Mouse (Mus musculus): ENCODE measurements around the gene Cpne1.
"Not testable (repeated sequence)": the region's sequence is repeated elsewhere in the genome, so short reads cannot be mapped to it uniquely, and the experiment has no call there.

Cpne1 gene

GRCm38 (mm10) chr2:156111358-156112079 is at the start of gene Cpne1, which contains the start of gene Rbm12:
Cpne1 (minus strand) TSS chr2:156111965.
Rbm12 (minus strand) TSS chr2:156111978.
- DNase-seq: peak; percentile 98

- no peak for DNase-seq
Measured at GRCm38 (mm10) chr2:156151538-156151937, 39.8 kb upstream of the Cpne1 start.

DNA sequence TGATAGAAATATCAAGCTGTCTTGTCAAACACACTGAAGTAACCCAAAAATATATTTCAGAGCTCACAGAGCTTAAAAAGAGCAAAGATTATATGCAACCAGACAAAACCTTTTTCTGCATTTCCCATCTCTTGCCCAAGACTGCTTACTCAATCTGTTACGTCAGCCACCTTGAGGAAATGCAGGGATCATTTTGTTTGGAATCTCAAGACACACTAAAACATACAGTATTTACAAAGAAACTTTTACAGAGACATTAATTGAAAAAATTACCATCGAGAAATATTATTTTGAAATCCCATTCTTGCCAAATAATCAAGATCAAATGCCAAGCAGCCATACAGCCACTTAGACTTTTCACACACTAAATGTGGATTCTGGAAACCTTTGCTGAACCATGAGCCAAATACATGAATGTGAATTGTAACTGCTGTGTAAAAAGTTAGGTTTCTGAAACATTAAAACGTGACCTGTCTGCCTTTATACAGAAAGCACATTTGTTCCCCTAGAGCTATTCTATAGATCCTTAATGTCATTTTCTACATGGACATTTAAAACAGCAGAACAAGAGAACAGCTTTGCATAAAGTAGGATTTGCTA is 35.7 kb upstream of the Cpne1 start:
- DNase-seq: no peak

GRCm38 (mm10) chr2:156146272-156146989 is 34.7 kb upstream of the Cpne1 start:
- no peak for DNase-seq

DNA sequence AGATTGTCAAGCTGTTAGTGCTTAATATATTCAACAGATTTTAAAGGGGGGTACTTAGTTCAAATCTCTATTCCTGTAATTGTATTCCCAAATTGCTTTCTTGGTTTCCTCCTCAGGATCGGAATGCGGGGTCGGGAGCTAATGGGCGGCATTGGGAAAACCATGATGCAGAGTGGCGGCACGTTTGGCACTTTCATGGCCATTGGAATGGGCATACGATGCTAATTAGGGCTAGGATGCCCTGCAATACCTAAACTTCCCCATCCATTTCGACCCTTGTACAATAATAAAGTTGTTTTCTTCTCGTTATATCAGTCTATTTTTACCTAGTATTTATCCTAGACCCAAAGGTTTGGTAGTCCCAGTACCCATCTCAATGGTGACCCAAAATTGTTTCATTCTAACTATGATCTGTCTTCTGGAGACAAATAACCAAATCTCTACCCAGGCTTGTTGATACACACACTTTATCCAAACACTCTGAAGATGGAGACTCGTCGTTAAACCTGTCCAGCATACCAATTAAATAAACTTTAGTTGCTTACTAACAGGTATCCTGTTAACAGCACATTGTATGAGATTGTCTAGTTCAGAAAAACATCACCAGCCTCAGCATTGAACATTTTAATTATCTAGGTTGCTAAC is 33.8 kb upstream of the Cpne1 start:
- no peak for DNase-seq

GRCm38 (mm10) chr2:156143953-156144724 is 32.4 kb upstream of the Cpne1 start, which contains the start of the genes Romo1 and Nfs1:
Romo1 (plus strand) TSS chr2:156144039.
Nfs1 (minus strand) TSS chr2:156144186.
- DNase-seq: peak; percentile 96

- DNase-seq: no peak
Measured at GRCm38 (mm10) chr2:156143367-156143766, 31.6 kb upstream of the Cpne1 start.

DNA sequence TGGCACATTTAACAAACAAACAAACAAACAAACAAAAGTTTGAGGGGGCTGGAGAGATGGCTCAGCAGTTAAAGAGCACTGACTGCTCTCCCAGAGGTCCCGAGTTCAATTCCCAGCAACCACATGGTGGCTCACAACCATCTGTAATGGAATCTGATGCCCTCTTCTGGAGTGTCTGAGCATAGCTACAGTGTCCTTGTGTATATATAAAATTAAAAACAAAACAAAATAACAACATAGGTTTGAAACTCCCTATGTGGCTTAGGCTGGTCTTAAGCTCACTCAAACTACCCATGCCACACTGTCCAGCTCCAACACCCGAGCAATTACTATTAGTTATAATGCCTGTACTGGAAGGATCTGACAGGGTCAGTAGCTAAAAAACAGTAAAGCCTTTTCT is 31.1 kb upstream of the Cpne1 start:
- no peak for DNase-seq

DNA sequence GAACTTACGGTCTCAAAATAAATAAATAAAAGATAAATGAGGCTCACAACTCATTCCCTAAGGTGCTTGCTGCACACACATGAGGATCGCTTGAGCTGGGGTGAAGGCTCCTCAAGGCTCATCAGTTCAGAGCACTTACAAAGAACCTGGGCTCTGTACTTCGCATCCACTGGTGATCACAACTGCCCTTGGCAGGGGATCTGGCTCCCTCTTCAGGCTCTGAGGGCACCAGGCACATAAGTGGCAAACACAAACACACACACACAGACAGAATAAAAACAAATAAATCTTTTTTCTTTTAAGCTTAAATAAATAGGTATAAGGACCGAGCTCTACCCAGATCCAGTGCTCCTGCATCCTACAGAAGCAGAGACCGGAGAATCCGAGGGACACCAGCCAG is 23.9 kb upstream of the Cpne1 start:
- peak; percentile 31 for DNase-seq

GRCm38 (mm10) chr2:156134161-156134560 is 22.4 kb upstream of the Cpne1 start:
- DNase-seq: no peak

GRCm38 (mm10) chr2:156126992-156127391 is 15.2 kb upstream of the Cpne1 start, which contains the start of gene Gm28036:
Gm28036 (minus strand) TSS chr2:156127092.
- DNase-seq: no peak

DNA sequence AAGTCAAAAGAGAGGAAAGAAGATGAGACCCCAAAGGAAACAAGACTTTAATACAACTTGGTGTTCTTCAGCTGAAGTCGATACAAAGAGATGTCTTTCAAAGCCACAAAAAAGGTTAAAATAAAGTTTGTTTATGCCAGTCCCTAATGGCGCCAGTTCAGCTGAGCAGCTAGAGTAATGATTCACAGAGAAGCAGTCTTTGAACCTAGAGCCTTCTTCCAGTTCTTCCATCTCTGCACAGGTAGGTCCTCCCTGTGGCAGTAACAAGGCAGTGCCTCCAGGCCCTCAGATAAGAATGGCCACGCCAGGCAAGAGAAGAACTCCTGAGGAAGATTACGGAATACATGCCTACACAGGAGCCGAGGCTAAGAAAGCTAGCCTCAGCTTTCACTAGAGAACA is 12.0 kb upstream of the Cpne1 start:
- DNase-seq: no peak

- DNase-seq: no peak
Measured at GRCm38 (mm10) chr2:156119566-156119965, 7.8 kb upstream of the Cpne1 start.

GRCm38 (mm10) chr2:156112080-156112423 is 287 bp upstream of the Cpne1 start:
- DNase-seq: not testable (repeated sequence)

DNA sequence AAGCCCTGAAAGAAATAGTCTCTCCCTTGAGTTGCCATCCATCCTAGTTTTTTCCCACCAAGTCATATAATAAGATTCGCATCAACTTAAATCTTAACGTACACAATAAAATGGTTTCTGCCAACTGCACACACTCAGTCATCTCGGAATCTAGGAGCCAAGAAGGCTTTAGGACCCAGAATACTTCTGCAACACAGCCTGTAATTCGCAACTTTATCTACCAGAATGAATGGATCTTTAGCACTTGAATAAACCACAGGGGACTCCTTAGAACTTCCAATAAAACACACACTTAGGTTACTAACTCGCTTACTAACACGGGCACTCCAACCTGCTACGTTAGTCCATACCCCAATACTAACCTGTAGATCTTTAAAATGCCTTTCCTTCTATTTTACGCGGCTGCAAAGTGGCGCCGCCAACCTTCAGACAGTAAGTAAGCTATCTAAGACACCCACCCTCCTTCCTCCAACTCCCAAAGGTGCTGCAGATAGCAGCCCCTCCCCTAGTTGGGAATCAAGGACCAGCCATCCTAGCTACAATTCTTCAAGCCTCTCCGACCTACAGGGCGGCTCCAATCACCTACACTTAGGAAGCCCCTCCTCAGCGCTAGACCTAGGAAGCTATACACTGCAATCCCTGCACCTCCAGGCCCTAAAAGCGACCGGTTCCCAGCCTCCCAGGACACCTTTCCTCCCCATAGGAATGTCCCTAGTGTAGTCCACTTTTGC is 973 bp downstream of the Cpne1 start:
- peak; percentile 29 for DNase-seq

GRCm38 (mm10) chr2:156091926-156092325 is 19.8 kb downstream of the Cpne1 start:
- no peak for DNase-seq

- no peak for DNase-seq
Measured at GRCm38 (mm10) chr2:156089799-156090198, 22.0 kb downstream of the Cpne1 start.

- no peak for DNase-seq
Measured at GRCm38 (mm10) chr2:156087391-156088110, 24.2 kb downstream of the Cpne1 start.

GRCm38 (mm10) chr2:156084541-156084940 is 27.2 kb downstream of the Cpne1 start:
- DNase-seq: no peak

DNA sequence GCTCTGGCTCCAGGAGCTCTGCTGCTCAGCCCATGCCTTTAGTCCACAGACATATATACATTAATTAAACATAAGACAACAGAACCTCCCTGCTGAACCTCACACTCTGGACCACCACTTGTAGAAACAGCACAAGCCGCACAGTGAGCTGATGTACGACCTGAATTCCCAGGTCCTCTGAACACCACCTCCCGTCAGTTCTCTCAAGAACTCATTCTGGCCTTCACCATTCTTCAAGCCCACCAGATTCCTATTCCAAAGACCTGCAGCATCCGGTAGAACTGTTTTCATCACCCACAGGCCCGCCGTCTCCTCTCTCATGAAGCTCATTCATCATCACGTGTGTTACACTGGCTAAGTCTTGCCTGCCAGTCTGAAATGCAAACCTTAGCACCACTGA is 31.4 kb downstream of the Cpne1 start:
- no peak for DNase-seq

- DNase-seq: no peak
Measured at GRCm38 (mm10) chr2:156079674-156080073, 32.1 kb downstream of the Cpne1 start.

Measured in thymus, postnatal 4 days (tissue).